Mouse (Mus musculus) CH12.LX (cell line): Measurements from ENCODE around the gene Ube2z. TPM values are rescaled to one million over a fixed set of nuclear protein-coding genes. Genes with fewer than 3 reads are reported as not detected.
A peak's percentile ranks its signal among the peaks of the same experiment; 100 is the strongest.

ENCODE experiments used
- DNase-seq: peaks from one replicate; pipeline ENCODE4 v3.0.0-alpha.2; 2013; ENCODE audit errors: extremely low read depth
- H3K27ac ChIP-seq: 2 replicates; pipeline ENCODE4 v1.5.1; 2012; ENCODE audit warnings: low read depth, mild to moderate bottlenecking, control low read depth, moderate library complexity; ENCODE audit not compliant: insufficient read depth
- H3K27me3 ChIP-seq: replicated peaks from 2 replicates; pipeline ENCODE3; 2012; ENCODE audit warnings: inconsistent platforms
- H3K36me3 ChIP-seq, 2 experiments: replicated peaks in 1 of 2; 2 replicates each; pipeline versions ENCODE3 to v1.6.1; 2012; ENCODE audit warnings: inconsistent platforms in 1 of 2, low read length in 1 of 2, mild to moderate bottlenecking in 1 of 2, mixed read lengths in 1 of 2, moderate library complexity in 1 of 2; ENCODE audit not compliant: control insufficient read depth in 1 of 2, insufficient read depth in 1 of 2
- H3K4me1 ChIP-seq, 2 experiments: 2 replicates each; pipeline ENCODE4 v1.6.1; 2012; ENCODE audit warnings: inconsistent platforms in 1 of 2, moderate library complexity in 1 of 2; ENCODE audit not compliant: insufficient read depth in 2 of 2, control insufficient read depth in 1 of 2
- H3K4me2 ChIP-seq: 2 replicates; pipeline ENCODE4 v1.6.1; 2012; ENCODE audit warnings: low read depth, mild to moderate bottlenecking, control low read depth; ENCODE audit not compliant: poor library complexity, insufficient read depth, severe bottlenecking
- H3K4me3 ChIP-seq, 3 experiments: fragments of 150-350 bp in 1 of 3; sonication (generic) in 1 of 3; replicated peaks in 1 of 3; 2 replicates each; pipeline versions ENCODE3 to v1.5.1; 2011 to 2012; ENCODE audit warnings: low read depth in 2 of 3, low read length in 2 of 3, mild to moderate bottlenecking in 2 of 3, moderate library complexity in 2 of 3, control low read depth in 1 of 3, improper control_type of control experiment in 1 of 3, inconsistent platforms in 1 of 3, mixed read lengths in 1 of 3; ENCODE audit not compliant: poor library complexity in 1 of 3
- H3K79me2 ChIP-seq: replicated peaks from 2 replicates; pipeline ENCODE4 v1.6.1; 2012; ENCODE audit warnings: mild to moderate bottlenecking, moderate library complexity; ENCODE audit not compliant: control insufficient read depth, poor library complexity, insufficient read depth, severe bottlenecking; ENCODE audit errors: extremely low read depth
- H3K9ac ChIP-seq: 2 replicates; pipeline ENCODE4 v1.6.1; 2012; ENCODE audit warnings: low read depth, mild to moderate bottlenecking, control low read depth, moderate library complexity; ENCODE audit not compliant: insufficient read depth
- H3K9me3 ChIP-seq: replicated peaks from 2 replicates; pipeline ENCODE3; 2012; ENCODE audit warnings: low read length, inconsistent platforms, mixed read lengths
- BHLHE40 ChIP-seq: IDR thresholded peaks from 2 replicates; pipeline ENCODE4 v1.6.1; 2011; ENCODE audit warnings: mild to moderate bottlenecking, low read depth, low read length, improper control_type of control experiment
- CHD1 ChIP-seq: IDR thresholded peaks from 2 replicates; pipeline ENCODE4 v1.6.1; 2012; ENCODE audit warnings: low read depth, low read length, improper control_type of control experiment, inconsistent platforms
- CHD2 ChIP-seq: IDR thresholded peaks from 2 replicates; pipeline ENCODE4 v1.6.1; 2011; ENCODE audit warnings: low read length, improper control_type of control experiment
- CTCF ChIP-seq, 2 experiments: IDR thresholded peaks in 1 of 2; conservative IDR thresholded peaks in 1 of 2; 2 replicates each; pipeline ENCODE4 v1.5.1; 2011 to 2012; ENCODE audit warnings: low read depth in 2 of 2, low read length in 2 of 2, improper control_type of control experiment in 1 of 2, inconsistent platforms in 1 of 2, mild to moderate bottlenecking in 1 of 2, moderate library complexity in 1 of 2
- GABPA ChIP-seq: IDR thresholded peaks from 2 replicates; pipeline ENCODE4 v1.6.1; 2012; ENCODE audit warnings: low read depth, low read length, improper control_type of control experiment, inconsistent platforms; ENCODE audit not compliant: insufficient replicate concordance
- HCFC1 ChIP-seq: IDR thresholded peaks from 2 replicates; pipeline ENCODE4 v1.6.1; 2012; ENCODE audit warnings: low read depth, mild to moderate bottlenecking, inconsistent platforms, low read length, improper control_type of control experiment
- IRF4 ChIP-seq: IDR thresholded peaks from 2 replicates; pipeline ENCODE4 v1.6.1; 2014; ENCODE audit warnings: low read depth, mild to moderate bottlenecking, inconsistent platforms, low read length, improper control_type of control experiment
- JUN ChIP-seq: IDR thresholded peaks from 2 replicates; pipeline ENCODE4 v1.6.1; 2011; ENCODE audit warnings: low read depth, mild to moderate bottlenecking, low read length, improper control_type of control experiment, moderate library complexity; ENCODE audit not compliant: insufficient read depth
- JUND ChIP-seq: conservative IDR thresholded peaks from 2 replicates; pipeline ENCODE4 v1.6.1; 2011; ENCODE audit warnings: low read depth, low read length, improper control_type of control experiment
- MAFK ChIP-seq: IDR thresholded peaks from 2 replicates; pipeline ENCODE4 v1.6.1; 2011; ENCODE audit warnings: low read length, improper control_type of control experiment; ENCODE audit not compliant: insufficient replicate concordance
- MEF2A ChIP-seq: IDR thresholded peaks from 2 replicates; pipeline ENCODE4 v1.6.1; 2014; ENCODE audit warnings: low read depth, mild to moderate bottlenecking, inconsistent platforms, low read length, improper control_type of control experiment, borderline replicate concordance
- MXI1 ChIP-seq: IDR thresholded peaks from 2 replicates; pipeline ENCODE4 v1.6.1; 2011; ENCODE audit warnings: mild to moderate bottlenecking, low read depth, low read length, improper control_type of control experiment
- MYC ChIP-seq: IDR thresholded peaks from 2 replicates; pipeline ENCODE4 v1.6.1; 2011; ENCODE audit warnings: low read depth, mild to moderate bottlenecking, improper control_type of control experiment, low read length
- NELFE ChIP-seq: IDR thresholded peaks from 2 replicates; pipeline ENCODE4 v1.6.1; 2011; ENCODE audit warnings: low read depth, low read length, improper control_type of control experiment
- NRF1 ChIP-seq: IDR thresholded peaks from 2 replicates; pipeline ENCODE4 v1.6.1; 2014; ENCODE audit warnings: low read depth, mild to moderate bottlenecking, inconsistent platforms, low read length, improper control_type of control experiment, moderate library complexity
- PAX5 ChIP-seq: IDR thresholded peaks from 2 replicates; pipeline ENCODE4 v1.6.1; 2012; ENCODE audit warnings: low read length, inconsistent platforms, mixed read lengths
- POLR2A ChIP-seq: IDR thresholded peaks from 2 replicates; pipeline ENCODE4 v1.6.1; 2011; ENCODE audit warnings: low read depth, mild to moderate bottlenecking, improper control_type of control experiment, low read length
- RAD21 ChIP-seq: IDR thresholded peaks from 2 replicates; pipeline ENCODE4 v1.6.1; 2011; ENCODE audit warnings: low read depth, mild to moderate bottlenecking, low read length, improper control_type of control experiment, moderate library complexity
- RCOR1 ChIP-seq: conservative IDR thresholded peaks from 2 replicates; pipeline ENCODE4 v1.6.1; 2012; ENCODE audit warnings: low read depth, mild to moderate bottlenecking, inconsistent platforms, low read length, improper control_type of control experiment
- SMC3 ChIP-seq: IDR thresholded peaks from 2 replicates; pipeline ENCODE4 v1.6.1; 2011; ENCODE audit warnings: low read depth, low read length, improper control_type of control experiment
- TBP ChIP-seq: conservative IDR thresholded peaks from 2 replicates; pipeline ENCODE4 v1.6.1; 2011; ENCODE audit warnings: low read depth, low read length, improper control_type of control experiment
- UBTF ChIP-seq: IDR thresholded peaks from 2 replicates; pipeline ENCODE4 v1.6.1; 2012; ENCODE audit warnings: low read depth, mild to moderate bottlenecking, inconsistent platforms, low read length, improper control_type of control experiment, moderate library complexity
- USF1 ChIP-seq: IDR thresholded peaks from 2 replicates; pipeline ENCODE4 v1.6.1; 2014; ENCODE audit warnings: low read depth, mild to moderate bottlenecking, inconsistent platforms, low read length, improper control_type of control experiment
- USF2 ChIP-seq: conservative IDR thresholded peaks from 2 replicates; pipeline ENCODE4 v1.6.1; 2011; ENCODE audit warnings: low read depth, low read length, improper control_type of control experiment
- ZC3H11A ChIP-seq: IDR thresholded peaks from 2 replicates; pipeline ENCODE4 v1.6.1; 2012; ENCODE audit warnings: low read depth, mild to moderate bottlenecking, inconsistent platforms, low read length, improper control_type of control experiment
- ZNF384 ChIP-seq: IDR thresholded peaks from 2 replicates; pipeline ENCODE4 v1.6.1; 2012; ENCODE audit warnings: low read depth, low read length, improper control_type of control experiment, inconsistent platforms
- dilution Hi-C: fragments of 300-500 bp; cut with MboI; formaldehyde crosslinking; loops from 2 replicates; pipeline ENCODE4 v1.14.3; 2020; ENCODE audit warnings: low sequenced_read_pairs; ENCODE audit not compliant: extremely low pct_unique_long_range_greater_than_20kb, extremely low pct_ligation_motif_present
- in situ Hi-C: fragments of 300-500 bp; cut with MboI; formaldehyde crosslinking; loops from 3 replicates; pipeline ENCODE4 v1.14.3; 2019; ENCODE audit warnings: low sequenced_read_pairs, low pct_ligation_motif_present, low pct_unique_long_range_greater_than_20kb, mixed read lengths
- polyA plus RNA-seq: library from polyadenylated mRNA; unstranded; fragments of >175 nt; gene quantifications from 2 replicates; pipeline ENCODE4 v1.2.1, GENCODE M21; 2012; ENCODE audit warnings: low read depth; ENCODE audit not compliant: insufficient read length
- total RNA-seq, 2 experiments: library from RNA; depleted of rRNA; stranded (reverse); fragments of 300-350 nt in 1 of 2; fragments of >200 nt in 1 of 2; gene quantifications; 2 replicates each; pipeline ENCODE4 v1.2.3; 2012 to 2014

The Ube2z gene
- total and polyA plus RNA-seq, 3 experiments, result 51.3 to 67.8 (median 64.2) TPM

- no peaks in the 10 kb centered on the region for H3K36me3 ChIP-seq
- no peak overlapping the region for H3K4me2 ChIP-seq
- in situ Hi-C loops, result loop anchor here (5.0 kb wide), 3 partner anchors 40 to 140 kb away; partner anchors contain the start of gene Ttll6
These were observed 27.6 kb upstream of the Ube2z start for GRCm38 (mm10) chr11:96092674-96093291.

DNA sequence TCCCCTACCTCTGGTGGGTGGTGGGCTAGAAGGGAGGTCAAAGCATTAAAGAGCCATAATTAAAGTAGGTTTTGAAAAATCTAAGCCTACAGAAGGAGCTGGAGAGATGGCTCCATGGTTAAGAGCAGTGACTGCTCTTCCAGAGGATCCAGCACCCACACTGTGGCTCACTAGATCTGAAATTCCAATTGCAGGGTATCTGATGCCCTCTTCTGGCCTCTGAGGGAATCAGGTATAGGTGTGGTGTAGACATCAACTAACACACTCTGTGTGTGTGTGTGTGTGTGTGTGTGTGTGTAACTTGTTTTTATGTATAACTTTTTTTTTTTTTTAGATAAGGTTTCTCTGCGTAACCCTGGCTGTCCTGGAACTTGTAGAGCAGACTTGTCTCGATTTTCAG is 25.9 kb upstream of the Ube2z start:
- in situ Hi-C loops, result loop anchor here (5.0 kb wide), 3 partner anchors 41 to 141 kb away; partner anchors contain the start of gene Ttll6
- Histone ChIP-seq H3K9me3 (peaks cover 9% of the 10 kb centered on the region), H3K79me2 (no peaks in the 10 kb centered on the region), H3K27me3 (peaks cover 32% of the 10 kb centered on the region), H3K27ac (no peak overlapping the region), H3K36me3 (no peaks in the 10 kb centered on the region), H3K9ac (no peak overlapping the region), H3K4me1 (no peaks in the 10 kb centered on the region), H3K4me2 (no peak overlapping the region)
- dilution Hi-C loops, result no loop called here
- DNase-seq, result peak; percentile 48
- TF ChIP-seq SMC3, result peak; percentile 70
- no peak for TF ChIP-seq USF1
- TF ChIP-seq CHD1, result no peak
- TF ChIP-seq BHLHE40, result no peak
- 0 out of 2 replicates have a peak, but pooled peaks have one; percentile 38 for TF ChIP-seq ZNF384
- TF ChIP-seq ZC3H11A, result peak; percentile 51; the same call in 1 of the 2 replicates
- peak; percentile 28; the same call in 1 of the 2 replicates for TF ChIP-seq NELFE
- no peak for TF ChIP-seq TBP
- peak; percentile 82 for TF ChIP-seq RAD21
- 0 out of 2 replicates have a peak, but pooled peaks have one; percentile 25 for TF ChIP-seq JUND
- no peak for TF ChIP-seq HCFC1
- peak; percentile 13 to 82; a peak in 2 of 4 replicates for TF ChIP-seq CTCF (conservative IDR thresholded peaks at IDR 0.05 in 1 of 2, IDR thresholded peaks at IDR 0.05 in 1 of 2; ENCODE audit: low read depth in 2 of 2, low read length in 2 of 2)
- TF ChIP-seq, all 38 proteins: peak for 7
- no peak overlapping the region for H3K4me3 ChIP-seq

More at GRCm38 (mm10) chr11:96092674-96093291, 27.6 kb upstream of the Ube2z start:
- H3K4me1 ChIP-seq, result no peaks in the 10 kb centered on the region
- peaks cover 41% of the 10 kb centered on the region for H3K27me3 ChIP-seq
- TF ChIP-seq UBTF (no peak), TBP (no peak), RCOR1 (no peak), PAX5 (no peak), NELFE (no peak), HCFC1 (no peak), JUN (no peak), GABPA (no peak), NRF1 (no peak), MYC (no peak), MXI1 (no peak), ZNF384 (no peak), POLR2A (no peak), IRF4 (no peak), CHD2 (no peak), USF2 (no peak), ZC3H11A (no peak), MAFK (no peak), MEF2A (no peak)
- TF ChIP-seq, all 38 proteins: peak for 0
- Histone ChIP-seq H3K79me2 (no peaks in the 10 kb centered on the region), H3K27ac (no peak overlapping the region), H3K9me3 (peaks cover 7% of the 10 kb centered on the region), H3K9ac (no peak overlapping the region), H3K4me3 (no peak overlapping the region)
- DNase-seq, result no peak
- dilution Hi-C loops, result no loop called here
